ENCODE assay signal across 27 mouse cellular contexts in the genomic region with DNA sequence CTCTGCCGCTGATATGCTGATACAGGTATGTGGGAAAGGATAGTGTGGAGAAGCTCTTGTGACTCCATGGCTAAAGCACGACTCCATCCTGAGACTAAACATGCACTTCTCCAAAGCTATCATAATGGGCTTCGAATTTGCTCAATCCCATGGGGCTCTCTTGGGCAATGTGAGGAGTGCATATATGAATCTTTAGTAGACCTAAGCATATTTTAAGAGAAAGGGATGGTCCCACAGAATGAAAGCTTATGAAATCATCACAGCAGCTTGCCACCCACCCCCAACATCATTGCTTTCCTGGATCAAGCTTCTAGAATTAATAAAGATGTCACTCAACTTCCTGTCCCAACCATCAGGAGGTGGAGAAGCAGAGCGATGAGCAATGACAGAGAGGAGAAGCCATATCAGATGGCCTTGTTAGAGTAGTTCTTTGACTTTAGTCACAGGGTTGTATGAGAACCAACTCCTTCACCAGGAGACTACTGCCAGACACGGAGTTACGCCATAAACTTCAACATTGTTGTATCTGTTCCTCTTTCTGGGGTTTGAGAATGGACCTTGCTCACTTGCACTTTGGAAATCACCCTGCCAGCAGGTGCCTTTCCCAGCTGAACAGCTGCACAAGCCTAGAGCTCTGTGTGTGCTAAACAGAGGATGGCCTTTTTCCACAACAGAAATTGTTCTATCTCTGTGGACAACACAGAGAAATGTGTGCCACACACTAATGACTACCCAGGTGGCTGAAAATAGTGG. TPM values are rescaled to one million over a fixed set of nuclear protein-coding genes. Genes with fewer than 3 reads are reported as not detected.
DNase-seq lines count a peak whose midpoint lies in the region; ATAC-seq and TF ChIP-seq lines count a peak whose summit lies in the region.
"Had no signal": no experiment of that assay in that cellular context is flagged by ENCODE, and none has a peak within 500 bp of the region (broad histone marks: within the 10 kb centered on the region; RNA-seq: fewer than 3 reads in every experiment).

No protein-coding gene starts in this region.

- H3K36me3 ChIP-seq in liver, postnatal 0 days (replicated peaks; ENCODE audit: insufficient read depth, low read length), result no peaks in the 10 kb centered on the region
- H3K36me3 ChIP-seq: embryonic facial prominence, embryonic 10.5 days; embryonic facial prominence, embryonic 13.5 days; forebrain, embryonic 12.5 days; forebrain, embryonic 15.5 days; heart, embryonic 10.5 days; heart, embryonic 13.5 days; hindbrain, embryonic 12.5 days; hindbrain, embryonic 15.5 days had no signal

- peak; percentile 21; the same call in 1 of the 2 replicates for ATAC-seq in liver, postnatal 0 days
- peak; percentile 86 for ATAC-seq in common myeloid progenitor, adult 5-6 weeks (replicated peaks; ENCODE audit: low read depth, poor library complexity, severe bottlenecking)
- ATAC-seq in megakaryocyte progenitor cell, adult 5-6 weeks (replicated peaks; ENCODE audit: poor library complexity), result peak; percentile 97
- ATAC-seq: forebrain, embryonic 15.5 days had no signal

- H3K27me3 ChIP-seq in liver, postnatal 0 days (ENCODE audit: insufficient read depth, low read length), result peaks cover 7% of the 10 kb centered on the region; the same call in 1 of the 2 replicates
- H3K27me3 ChIP-seq: forebrain, embryonic 15.5 days; hindbrain, embryonic 15.5 days had no signal

- no peak overlapping the region for H3K27ac ChIP-seq in liver, postnatal 0 days (ENCODE audit: low read depth)
- H3K27ac ChIP-seq in layer of hippocampus, adult 2 months, result no peak overlapping the region
- H3K27ac ChIP-seq: embryonic facial prominence, embryonic 10.5 days; embryonic facial prominence, embryonic 13.5 days; forebrain, embryonic 12.5 days; forebrain, embryonic 15.5 days; heart, adult 2 months; heart, embryonic 10.5 days; heart, embryonic 13.5 days; hindbrain, embryonic 12.5 days; hindbrain, embryonic 15.5 days had no signal

- TF ChIP-seq CTCF in liver, postnatal 0 days (IDR thresholded peaks at IDR 0.05; ENCODE audit: low read depth), result no peak
- TF ChIP-seq CTCF in layer of hippocampus, adult 2 months (conservative IDR thresholded peaks at IDR 0.05), result no peak

- H3K4me2 ChIP-seq in liver, postnatal 0 days (ENCODE audit: low read depth, low read length), result no peak overlapping the region
- H3K4me2 ChIP-seq: embryonic facial prominence, embryonic 13.5 days; forebrain, embryonic 12.5 days; forebrain, embryonic 15.5 days; heart, embryonic 13.5 days; hindbrain, embryonic 12.5 days; hindbrain, embryonic 15.5 days had no signal

- H3K9me3 ChIP-seq in liver, postnatal 0 days (ENCODE audit: low read length), result no peaks in the 10 kb centered on the region
- H3K9me3 ChIP-seq: embryonic facial prominence, embryonic 10.5 days; embryonic facial prominence, embryonic 13.5 days; forebrain, embryonic 12.5 days; forebrain, embryonic 15.5 days; heart, embryonic 10.5 days; heart, embryonic 13.5 days; hindbrain, embryonic 12.5 days; hindbrain, embryonic 15.5 days had no signal

- peak; percentile 15 for DNase-seq in liver, postnatal 0 days
- DNase-seq in liver (no peak), A20 (ENCODE audit: low read depth, low spot score) (peak; percentile 62)
- DNase-seq in adrenal gland, adult 18-20 months (ENCODE audit: low spot score in 2 of 2), result no peak
- no peak for DNase-seq in layer of hippocampus, adult 2 months (ENCODE audit: low spot score in 2 of 2)
- DNase-seq in T-cell, adult 2 months (ENCODE audit: low spot score), result no peak
- DNase-seq: adrenal gland, postnatal 14 days; cerebellum, adult 11 months; cerebellum, adult 2 months; cerebellum, adult 9-11 months; cerebellum, postnatal 25 days; embryo, embryonic 11 days; gastrocnemius, postnatal 25 days; heart, adult 2 months; heart, postnatal 14 days; heart, postnatal 4 days had no signal

- no peaks in the 10 kb centered on the region for H3K4me1 ChIP-seq in liver, postnatal 0 days (ENCODE audit: insufficient read depth)
- H3K4me1 ChIP-seq: embryonic facial prominence, embryonic 10.5 days; embryonic facial prominence, embryonic 13.5 days; forebrain, embryonic 12.5 days; forebrain, embryonic 15.5 days; heart, embryonic 10.5 days; heart, embryonic 13.5 days; hindbrain, embryonic 12.5 days; hindbrain, embryonic 15.5 days had no signal

- H3K4me3 ChIP-seq in liver, postnatal 0 days (ENCODE audit: low read depth, low read length), result no peak overlapping the region
- H3K4me3 ChIP-seq in layer of hippocampus, adult 2 months, result no peak overlapping the region
- H3K4me3 ChIP-seq: embryonic facial prominence, embryonic 10.5 days; embryonic facial prominence, embryonic 13.5 days; erythroblast, embryonic 14.5 days; forebrain, embryonic 12.5 days; forebrain, embryonic 15.5 days; heart, adult 2 months; heart, embryonic 10.5 days; heart, embryonic 13.5 days; hindbrain, embryonic 12.5 days; hindbrain, embryonic 15.5 days had no signal

- 57% methylated on average over 6 of the region's 6 CpGs for WGBS in liver, postnatal 0 days (ENCODE audit: insufficient replicate concordance)

- no peak overlapping the region for H3K9ac ChIP-seq in liver, postnatal 0 days (replicated peaks)
- H3K9ac ChIP-seq: embryonic facial prominence, embryonic 13.5 days; forebrain, embryonic 12.5 days; forebrain, embryonic 15.5 days; heart, embryonic 13.5 days; hindbrain, embryonic 12.5 days; hindbrain, embryonic 15.5 days had no signal

- no peak for TF ChIP-seq EP300 in liver, postnatal 0 days (IDR thresholded peaks at IDR 0.05; ENCODE audit: low read depth)

RNA-seq across cellular contexts. Expression of gene Gpm6b, which starts 8.0 kb away (rescaled TPM):
- 1.8 and 2.0 TPM in 2 replicates for polyA plus RNA-seq in liver, postnatal 0 days (2015; fragmentation: Nextera tagmentation; extraction: Ambion mirVana)
- 0.05 and 0.82 TPM in 2 replicates for total RNA-seq in common myeloid progenitor, adult 5-6 weeks (2017)
- 0.10 and 0.25 TPM in 2 replicates for total RNA-seq in megakaryocyte progenitor cell, adult 5-6 weeks (2015)
- 0.20 TPM in 1 of 2 replicates, not detected in the other for total RNA-seq in megakaryocyte progenitor cell, adult 5-6 weeks (2017)
- 1 to 10 TPM; 4.2 to 7.2 TPM for total RNA-seq in adrenal gland, adult 18-20 months (2021)
- total RNA-seq in layer of hippocampus, adult 2 months (2021), result 100 to 1,000 TPM; 664 to 679 TPM

Comparison
In these comparisons a context has a peak if more than half of its experiments do, and no peak if none do; other contexts are left out.
1. DNase-seq: peak in liver, postnatal 0 days (single experiment) and A20 (single experiment); none in liver (single experiment), adrenal gland, adult 18-20 months (0 of 2), layer of hippocampus, adult 2 months (0 of 2) and T-cell, adult 2 months (single experiment).
2. ATAC-seq: peak in every context shown above with its lines; median percentile 97 in megakaryocyte progenitor cell, adult 5-6 weeks; 86 in common myeloid progenitor, adult 5-6 weeks; 21 in liver, postnatal 0 days.
3. RNA of gene Gpm6b, which starts 8.0 kb away (total RNA-seq): 664 to 679 TPM in layer of hippocampus, adult 2 months; 4.2 to 7.2 TPM in adrenal gland, adult 18-20 months, 0.05 to 0.82 TPM in common myeloid progenitor, adult 5-6 weeks and 0.10 to 0.25 TPM in megakaryocyte progenitor cell, adult 5-6 weeks; every median in the first group is over 10 times any median in the second.